Mouse (Mus musculus) c-Kit-positive CD71-negative TER-119-negative erythroid progenitor cells, embryonic 14.5 days (primary cell): Measurements from ENCODE around the gene Tlk2.

Source experiments
- DNase-seq: peaks from one replicate; pipeline ENCODE4 v3.0.0-alpha.2; 2013; ENCODE audit warnings: low read depth

The Tlk2 gene

DNA sequence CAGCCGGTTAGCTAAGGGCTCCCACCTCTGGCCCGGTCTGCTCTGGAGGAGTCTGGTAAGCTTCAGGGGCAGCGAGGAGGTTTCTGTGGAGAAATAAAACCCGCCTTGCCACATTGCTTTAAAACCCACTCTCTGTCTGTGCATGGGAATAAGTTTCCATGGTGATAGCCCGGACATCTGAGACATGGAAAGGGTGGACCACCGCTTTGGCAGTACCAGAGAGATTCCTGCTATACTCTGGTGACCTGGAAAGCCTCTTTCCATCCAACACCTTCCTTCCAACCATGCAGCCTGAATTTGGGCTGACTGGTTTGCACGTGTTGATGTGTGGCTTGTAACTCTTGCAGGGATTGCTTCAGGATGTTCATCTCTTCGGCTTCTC lies 135.0 kb downstream of the Tlk2 start:
- no peak for DNase-seq

DNA sequence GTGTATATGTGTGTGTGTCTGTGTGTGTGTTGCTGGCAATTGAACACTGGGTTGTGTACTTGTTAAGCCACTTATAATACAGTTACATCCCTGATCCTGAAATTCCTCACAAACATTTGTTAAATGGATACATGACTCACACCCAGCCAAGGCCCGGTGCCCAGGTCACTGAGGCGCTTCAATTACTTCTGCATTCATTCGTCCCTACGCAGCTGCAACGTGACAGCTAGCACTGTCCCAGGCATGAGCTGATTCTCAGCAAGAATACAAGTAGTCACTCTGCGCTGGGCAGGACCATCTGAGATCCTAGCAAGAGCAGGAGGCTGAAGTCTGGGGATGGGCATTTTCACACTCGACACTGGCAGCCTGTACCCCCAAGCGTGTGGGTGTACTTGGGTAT lies 136.7 kb downstream of the Tlk2 start:
- DNase-seq = no peak

DNA sequence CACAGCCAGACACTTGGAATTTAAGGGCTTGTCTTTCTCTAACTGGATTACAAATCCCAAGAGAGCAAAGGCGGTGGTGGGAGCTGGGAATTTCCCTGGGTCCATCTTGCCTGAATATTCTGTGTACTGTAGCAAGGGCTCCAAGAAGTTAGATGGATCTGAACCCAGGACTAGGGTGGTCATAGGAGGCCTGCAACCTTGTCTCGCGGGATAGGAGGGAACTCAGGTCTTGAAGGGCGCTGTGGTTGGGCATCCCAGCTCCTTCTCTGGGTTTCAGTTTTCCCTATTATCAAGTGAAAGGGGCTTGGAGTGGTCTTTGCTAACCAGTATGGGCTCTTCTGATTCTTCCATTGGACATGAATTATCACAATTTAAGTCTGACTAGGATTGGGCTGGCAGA lies 137.5 kb downstream of the Tlk2 start:
- DNase-seq = no peak

DNA sequence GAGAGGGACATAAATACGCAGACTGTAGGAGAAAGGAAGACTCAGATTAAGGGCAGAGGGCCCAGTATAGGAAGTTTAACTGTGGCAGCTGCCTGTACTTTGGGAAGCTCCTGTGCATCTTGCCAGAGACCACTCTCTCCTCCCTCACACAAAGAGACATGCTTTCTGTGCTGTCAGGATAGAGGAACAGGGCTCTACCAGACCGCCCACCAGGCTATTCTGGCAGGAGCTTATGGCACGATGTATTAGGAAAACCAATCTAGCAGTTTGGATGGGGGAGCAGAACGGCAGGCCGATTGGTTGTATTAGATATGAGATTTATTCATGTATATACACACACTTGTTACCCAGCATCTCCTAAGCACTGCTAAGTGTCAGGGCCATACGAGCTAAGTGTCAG lies 139.2 kb downstream of the Tlk2 start:
- DNase-seq = no peak

DNA sequence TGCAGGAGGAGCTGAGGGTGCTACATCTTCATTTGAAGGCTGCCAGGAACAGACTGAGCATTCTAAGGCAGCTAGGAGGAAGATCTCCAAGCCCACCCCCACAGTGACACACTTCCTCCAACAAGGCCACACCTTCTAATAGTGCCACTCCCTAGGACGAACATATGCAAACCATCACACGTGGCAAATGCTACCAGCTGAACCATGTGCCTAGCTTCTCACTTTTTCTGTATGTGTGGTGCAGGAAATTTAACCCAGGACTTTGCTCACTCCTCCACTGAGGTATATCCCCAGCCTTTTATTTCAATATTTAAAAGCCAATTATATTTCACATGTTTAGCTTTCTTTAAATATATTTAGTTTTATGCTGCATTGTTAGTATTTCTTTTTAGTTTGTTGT lies 142.5 kb downstream of the Tlk2 start:
- no peak for DNase-seq

DNA sequence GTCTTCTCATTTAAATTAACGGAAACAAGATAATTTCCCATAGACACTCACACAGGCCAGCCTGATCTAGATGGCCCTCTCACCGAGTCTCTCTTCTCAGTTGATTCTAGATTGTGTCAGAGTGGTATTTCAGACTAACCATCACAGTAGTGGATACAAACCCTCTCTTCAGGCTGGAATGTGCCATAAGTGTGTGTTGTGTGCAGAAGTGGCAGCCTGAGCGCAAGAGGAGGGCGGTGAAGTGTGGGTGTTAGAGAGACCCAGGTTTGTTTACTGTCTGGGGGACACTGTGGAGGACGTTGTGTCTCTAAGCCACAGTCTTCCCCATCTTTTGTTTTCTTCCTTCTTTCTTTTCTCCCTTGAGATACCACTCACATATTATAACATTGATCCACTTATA lies 144.9 kb downstream of the Tlk2 start:
- DNase-seq = no peak

DNA sequence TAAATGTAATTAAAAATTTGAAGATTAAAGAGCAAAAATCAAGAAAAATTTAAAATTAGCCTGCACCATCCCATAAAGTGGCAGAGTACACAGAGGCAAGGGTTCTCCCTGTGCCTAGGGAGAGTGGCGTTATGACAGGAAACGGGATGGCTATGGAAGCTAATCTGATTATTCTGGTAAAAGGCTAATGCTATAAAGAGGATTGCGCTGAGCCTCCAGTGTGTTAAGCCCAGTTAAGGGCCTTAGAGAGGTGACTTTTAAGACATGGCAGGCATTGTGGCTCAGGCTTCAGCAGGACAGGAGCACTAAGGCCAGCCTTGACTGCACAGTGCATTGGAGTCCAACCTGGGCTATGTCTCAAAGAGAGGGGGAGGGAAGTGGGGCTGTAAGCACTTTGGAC lies 148.5 kb downstream of the Tlk2 start:
- no peak for DNase-seq

DNA sequence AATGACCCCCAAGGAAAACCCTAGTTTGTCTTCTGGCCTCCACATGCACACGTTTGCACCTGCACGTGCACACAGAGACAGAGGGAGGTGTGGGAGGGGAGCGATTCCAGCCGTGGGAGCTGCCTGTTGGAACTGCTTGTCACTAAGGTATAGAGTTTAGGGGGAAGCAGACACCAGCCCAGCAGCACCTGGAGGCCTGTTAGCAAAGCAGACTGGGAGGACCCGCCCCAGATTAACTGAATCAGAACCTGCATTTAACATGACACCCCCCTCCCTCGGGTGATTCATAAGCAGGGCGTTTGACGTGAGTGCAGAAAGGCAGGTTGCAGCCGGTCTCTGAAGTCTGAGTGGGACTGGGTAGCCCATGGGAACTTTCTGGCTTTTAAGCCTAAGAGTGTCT lies 151.4 kb downstream of the Tlk2 start:
- DNase-seq = no peak

DNA sequence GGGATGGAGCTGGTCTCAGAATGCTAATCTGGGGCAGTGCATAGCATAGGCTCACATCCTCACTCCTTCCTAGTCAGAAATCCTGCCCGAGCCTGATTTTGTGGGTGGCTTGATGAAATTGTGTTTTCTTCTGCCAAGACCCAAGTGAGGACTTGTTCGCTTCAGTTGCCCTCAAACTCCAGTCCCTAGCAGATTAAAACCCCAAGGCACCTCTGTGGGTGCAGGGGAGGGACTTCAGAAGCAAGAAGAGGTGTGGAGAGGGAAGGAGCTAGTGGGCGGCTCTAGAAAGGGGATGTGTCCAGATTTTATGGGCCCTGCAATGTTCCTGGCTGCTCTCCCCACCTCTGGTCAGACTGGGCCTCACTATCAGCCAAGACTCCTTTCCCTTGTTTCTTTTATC lies 152.5 kb downstream of the Tlk2 start:
- no peak for DNase-seq

DNA sequence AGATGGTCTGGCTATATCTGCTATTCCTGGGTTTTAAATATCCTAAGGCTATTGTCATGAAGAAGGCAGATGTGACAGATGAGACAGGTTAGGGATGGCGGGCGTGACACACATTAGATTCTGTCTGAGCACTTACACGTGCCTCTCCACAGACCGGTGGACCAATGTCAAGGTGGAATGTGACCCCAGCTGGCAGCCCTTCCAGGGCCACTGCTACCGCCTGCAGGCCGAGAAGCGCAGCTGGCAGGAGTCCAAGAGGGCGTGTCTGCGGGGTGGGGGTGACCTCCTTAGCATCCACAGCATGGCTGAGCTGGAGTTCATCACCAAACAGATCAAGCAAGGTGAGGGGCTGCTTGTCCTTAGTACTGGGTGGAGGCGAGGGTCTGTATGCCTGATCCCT lies 153.1 kb downstream of the Tlk2 start:
- no peak for DNase-seq

DNA sequence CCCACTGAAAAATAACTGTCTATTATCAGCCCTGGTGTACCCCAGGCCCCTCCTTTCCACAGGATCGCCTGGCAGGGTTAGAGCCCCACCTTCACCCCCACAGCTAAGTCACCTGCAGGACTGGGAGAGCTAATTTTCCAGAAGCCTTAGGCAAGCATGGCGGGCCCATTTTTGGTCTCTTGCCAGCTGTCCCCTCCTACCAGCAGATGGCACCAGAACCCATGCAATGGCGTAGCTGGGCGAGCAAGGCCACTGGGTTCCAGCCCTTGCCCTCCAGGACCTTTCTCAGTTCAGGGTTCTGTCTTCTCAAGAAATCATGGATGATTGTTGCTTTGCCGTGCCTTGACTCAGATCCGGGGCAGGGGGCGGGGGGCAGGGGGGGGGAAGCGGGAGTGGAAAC lies 153.9 kb downstream of the Tlk2 start:
- DNase-seq = no peak
